Mouse (Mus musculus) limb, embryonic 10.5 days (tissue): ENCODE data around the gene Yif1b. TPM values are rescaled to one million over a fixed set of nuclear protein-coding genes. Genes with fewer than 3 reads are reported as not detected.

Source experiments
- DNase-seq: peaks from one replicate; pipeline ENCODE4 v3.0.0-alpha.2; 2017; ENCODE audit warnings: low spot score
- H3K27ac ChIP-seq: fragments of 300-500 bp; sonication (generic); 2 replicates; pipeline ENCODE4 v1.5.1; 2016; ENCODE audit warnings: mild to moderate bottlenecking
- H3K27me3 ChIP-seq: fragments of 300-500 bp; sonication (generic); 2 replicates; pipeline ENCODE4 v1.6.1; 2016; ENCODE audit warnings: low read depth, mild to moderate bottlenecking; ENCODE audit not compliant: poor library complexity, severe bottlenecking
- H3K36me3 ChIP-seq: fragments of 300-500 bp; sonication (generic); 2 replicates; pipeline ENCODE4 v1.6.1; 2016; ENCODE audit warnings: mild to moderate bottlenecking, moderate library complexity
- H3K4me1 ChIP-seq: fragments of 300-500 bp; sonication (generic); 2 replicates; pipeline ENCODE4 v1.6.1; 2016
- H3K4me3 ChIP-seq: fragments of 300-500 bp; sonication (generic); 2 replicates; pipeline ENCODE4 v1.5.1; 2016; ENCODE audit warnings: mild to moderate bottlenecking, moderate library complexity
- H3K9me3 ChIP-seq: fragments of 300-500 bp; sonication (generic); replicated peaks from 2 replicates; pipeline ENCODE4 v1.6.1; 2016; ENCODE audit warnings: mild to moderate bottlenecking
- WGBS: fragments of 180-500 bp; shearing (Covaris S2); methylation state at CpG from one replicate; pipeline ENCODE4 v1.1.7; 2016; 5-methylcytosine and 5-hydroxymethylcytosine counted together
- polyA plus RNA-seq: library from polyadenylated mRNA; unstranded; fragments of >200 nt; fragmentation: Nextera tagmentation; extraction: Ambion mirVana; gene quantifications from 2 replicates; pipeline ENCODE4 v1.2.1, GENCODE M21; 2016

Yif1b gene
- polyA plus RNA-seq, 1 experiment from 2014 or later: 103 TPM

DNA sequence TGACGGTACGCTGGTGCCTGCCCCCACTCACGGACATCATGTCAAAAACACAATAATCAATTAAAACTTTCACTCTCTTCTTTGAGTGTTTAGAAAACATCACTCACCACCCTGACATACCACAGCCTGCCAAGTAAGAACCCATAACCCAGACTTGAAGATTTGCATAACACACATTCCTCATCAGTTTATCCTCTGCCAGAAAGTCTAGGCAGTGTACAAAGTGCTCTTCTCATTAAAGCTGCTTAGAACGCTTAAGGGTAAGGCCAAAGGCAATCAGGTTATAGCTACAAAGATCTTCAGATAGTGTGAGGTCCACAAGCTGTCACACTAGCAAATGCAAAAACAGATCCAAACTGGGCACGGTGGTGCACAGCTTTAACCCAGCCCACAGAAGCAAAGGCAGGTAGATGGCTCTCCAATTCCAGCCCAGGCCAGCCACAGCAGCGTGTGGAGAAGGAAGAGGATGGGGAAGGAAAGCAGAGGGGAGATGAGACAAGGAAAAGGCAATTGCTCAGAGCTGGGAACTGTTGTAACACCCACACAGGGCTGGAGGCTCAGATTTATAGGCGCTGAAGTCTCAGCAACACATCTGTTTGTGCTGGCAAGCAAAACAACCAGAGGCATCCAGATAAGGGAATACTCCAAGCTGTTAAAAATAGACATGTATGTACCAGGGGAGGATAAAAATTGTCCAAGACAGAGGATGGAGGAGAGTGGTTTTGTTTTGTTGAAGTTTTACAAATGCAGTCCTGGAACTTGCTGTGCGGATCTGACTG lies 33.7 kb downstream of the Yif1b start:
- no peak overlapping the region for H3K4me3 ChIP-seq
- DNase-seq: no peak
- no peak overlapping the region for H3K27ac ChIP-seq
- peaks cover 16% of the 10 kb centered on the region for H3K4me1 ChIP-seq
- no peaks in the 10 kb centered on the region for H3K27me3 ChIP-seq
- WGBS: 72% methylated on average over 8 of the region's 8 CpGs
- H3K36me3 ChIP-seq: no peaks in the 10 kb centered on the region
- no peaks in the 10 kb centered on the region for H3K9me3 ChIP-seq

GRCm38 (mm10) chr7:29276715-29277114 lies 38.6 kb downstream of the Yif1b start:
- Histone ChIP-seq H3K27ac (peak overlapping the region; percentile 21; the same call in 1 of the 2 replicates), H3K4me3 (no peak overlapping the region), H3K4me1 (peaks cover 34% of the 10 kb centered on the region), H3K27me3 (peaks cover 27% of the 10 kb centered on the region), H3K36me3 (no peaks in the 10 kb centered on the region), H3K9me3 (no peaks in the 10 kb centered on the region)
- DNase-seq: no peak
- 31% methylated on average over 5 of the region's 5 CpGs for WGBS

DNA sequence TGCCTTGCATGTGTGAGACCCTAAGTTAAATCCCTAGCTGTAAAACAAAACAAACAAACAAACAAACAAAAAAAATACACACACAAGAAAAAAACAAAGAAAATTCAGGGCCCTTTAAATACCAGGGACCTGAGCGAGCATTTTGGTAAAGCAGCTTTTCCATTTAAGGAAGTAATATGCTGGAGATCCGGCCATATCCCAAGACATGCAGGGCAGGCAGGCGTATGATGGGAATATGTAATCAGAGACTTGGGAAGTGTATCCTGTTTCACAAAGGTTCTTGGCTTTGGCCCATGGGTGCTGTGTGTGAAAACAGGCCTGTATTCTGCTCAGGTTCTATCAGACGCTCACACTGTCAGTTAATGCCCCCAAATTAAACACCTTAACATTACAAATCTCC lies 39.4 kb downstream of the Yif1b start:
- Histone ChIP-seq H3K9me3 (no peaks in the 10 kb centered on the region), H3K27ac (no peak overlapping the region)
- 87% methylated on average over 4 of the region's 4 CpGs for WGBS

GRCm38 (mm10) chr7:29279261-29279660 lies 41.1 kb downstream of the Yif1b start:
- H3K9me3 ChIP-seq: no peaks in the 10 kb centered on the region
- H3K4me1 ChIP-seq: peaks cover 43% of the 10 kb centered on the region
- H3K36me3 ChIP-seq: no peaks in the 10 kb centered on the region
- no peak for DNase-seq
- peak overlapping the region; percentile 17; the same call in 1 of the 2 replicates for H3K27ac ChIP-seq
- peaks cover 44% of the 10 kb centered on the region for H3K27me3 ChIP-seq
- no peak overlapping the region for H3K4me3 ChIP-seq

More for the DNA sequence above, 39.4 kb downstream of the Yif1b start:
- peaks cover 42% of the 10 kb centered on the region for H3K4me1 ChIP-seq
- peaks cover 35% of the 10 kb centered on the region for H3K27me3 ChIP-seq
- no peak for DNase-seq
- no peaks in the 10 kb centered on the region for H3K36me3 ChIP-seq
- H3K4me3 ChIP-seq: no peak overlapping the region

- WGBS: 72% methylated on average over 8 of the region's 8 CpGs
Measured at GRCm38 (mm10) chr7:29279924-29280323, 41.8 kb downstream of the Yif1b start.

DNA sequence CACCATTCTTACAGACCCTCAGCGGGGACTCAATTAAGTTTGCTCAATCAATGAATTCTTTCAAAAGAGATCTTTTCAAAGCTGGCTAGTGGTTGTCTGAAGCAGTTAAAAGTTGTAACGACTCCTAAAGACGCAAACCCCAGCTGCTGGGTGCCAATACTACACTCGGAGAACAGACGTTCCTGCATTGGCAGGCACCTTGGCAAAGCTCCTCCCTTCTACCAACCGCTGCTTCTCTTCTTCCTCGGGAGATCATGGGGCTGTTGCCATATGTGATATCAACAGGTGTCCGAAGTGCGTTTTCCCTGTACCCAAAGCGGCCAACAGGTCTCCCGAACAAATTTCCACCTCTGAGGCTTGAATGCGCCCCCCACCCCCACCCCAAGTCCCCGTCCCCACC lies 42.7 kb downstream of the Yif1b start:
- WGBS: 15% methylated on average over 13 of the region's 13 CpGs
- peaks cover 43% of the 10 kb centered on the region for H3K4me1 ChIP-seq
- no peaks in the 10 kb centered on the region for H3K9me3 ChIP-seq
- H3K4me3 ChIP-seq: peak overlapping the region; percentile 61
- H3K27ac ChIP-seq: peak overlapping the region; percentile 82
- no peak for DNase-seq
- no peaks in the 10 kb centered on the region for H3K36me3 ChIP-seq
- H3K27me3 ChIP-seq: peaks cover 54% of the 10 kb centered on the region

More at GRCm38 (mm10) chr7:29279924-29280323, 41.8 kb downstream of the Yif1b start:
- Histone ChIP-seq H3K4me1 (peaks cover 43% of the 10 kb centered on the region), H3K36me3 (no peaks in the 10 kb centered on the region), H3K9me3 (no peaks in the 10 kb centered on the region), H3K27ac (0 out of 2 replicates have a peak overlapping the region, but pooled peaks have one; percentile 82), H3K27me3 (peaks cover 49% of the 10 kb centered on the region), H3K4me3 (0 out of 2 replicates have a peak overlapping the region, but pooled peaks have one; percentile 61)
- no peak for DNase-seq

- H3K9me3 ChIP-seq: no peaks in the 10 kb centered on the region
- peak within 1 kb of the TSS; percentile 82 for H3K27ac ChIP-seq
- peaks cover 37% of the 10 kb centered on the region for H3K4me1 ChIP-seq
- H3K4me3 ChIP-seq: peak within 1 kb of the TSS; percentile 61
- H3K36me3 ChIP-seq: no peaks in the 10 kb centered on the region
- peaks cover 54% of the 10 kb centered on the region for H3K27me3 ChIP-seq
- DNase-seq: peak; percentile 74
- under 1% methylated on average over 80 of the region's 80 CpGs for WGBS
Measured at GRCm38 (mm10) chr7:29281201-29282073, 43.3 kb downstream of the Yif1b start, which contains the start of gene Spint2. Gene Spint2, minus strand, starts transcription at chr7:29281912.

DNA sequence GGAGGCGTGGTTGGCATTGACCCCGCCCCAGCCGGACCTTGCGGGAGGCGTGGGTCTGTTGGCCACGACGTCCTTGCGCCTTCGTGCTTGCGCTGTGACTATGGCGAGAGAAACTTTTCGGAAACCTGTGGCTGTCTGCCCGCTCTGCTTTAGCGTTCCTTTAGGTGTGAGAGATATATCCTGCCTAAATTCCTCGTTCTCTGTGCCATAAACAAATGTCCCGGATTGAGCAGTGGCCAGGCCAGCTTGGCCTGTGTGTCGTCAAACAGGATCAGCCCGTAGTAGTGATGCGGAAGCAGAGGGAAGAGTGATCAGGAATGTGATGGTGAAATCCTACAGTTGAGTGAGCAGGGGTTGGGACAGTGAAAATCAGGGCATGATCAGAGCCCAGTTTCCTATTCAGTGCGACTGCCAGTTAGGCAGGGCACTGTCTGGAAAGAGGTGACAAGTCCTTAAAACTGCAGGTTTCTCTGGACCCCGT lies 44.0 kb downstream of the Yif1b start:
- Histone ChIP-seq H3K36me3 (no peaks in the 10 kb centered on the region), H3K4me1 (peaks cover 30% of the 10 kb centered on the region), H3K27ac (peak overlapping the region; percentile 82), H3K4me3 (peak overlapping the region; percentile 61), H3K27me3 (peaks cover 58% of the 10 kb centered on the region), H3K9me3 (no peaks in the 10 kb centered on the region)
- 10% methylated on average over 21 of the region's 21 CpGs for WGBS
- no peak for DNase-seq

DNA sequence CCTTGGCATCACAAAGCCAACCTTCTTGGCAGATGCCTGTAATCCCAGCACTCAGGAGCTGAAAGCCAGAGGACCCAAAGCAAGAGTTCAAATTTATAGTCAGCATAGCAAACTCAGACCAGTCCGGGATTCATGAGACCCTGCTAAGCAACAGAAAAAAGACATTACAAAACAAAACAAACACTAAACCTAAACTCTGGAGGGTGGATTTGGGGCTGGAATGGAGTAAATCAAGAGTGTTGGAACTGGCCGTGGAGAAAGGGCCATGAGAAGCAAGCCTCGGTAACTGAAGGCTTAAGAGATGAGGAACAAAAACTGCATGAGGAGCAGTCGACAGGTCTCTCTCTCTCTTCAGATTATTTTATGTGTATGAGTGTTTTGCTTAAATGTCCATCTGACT lies 45.7 kb downstream of the Yif1b start:
- Histone ChIP-seq H3K4me1 (peaks cover 35% of the 10 kb centered on the region), H3K9me3 (no peaks in the 10 kb centered on the region), H3K4me3 (no peak overlapping the region), H3K27ac (no peak overlapping the region), H3K36me3 (no peaks in the 10 kb centered on the region), H3K27me3 (peaks cover 72% of the 10 kb centered on the region)
- WGBS: 90% methylated on average over 4 of the region's 4 CpGs
- no peak for DNase-seq

DNA sequence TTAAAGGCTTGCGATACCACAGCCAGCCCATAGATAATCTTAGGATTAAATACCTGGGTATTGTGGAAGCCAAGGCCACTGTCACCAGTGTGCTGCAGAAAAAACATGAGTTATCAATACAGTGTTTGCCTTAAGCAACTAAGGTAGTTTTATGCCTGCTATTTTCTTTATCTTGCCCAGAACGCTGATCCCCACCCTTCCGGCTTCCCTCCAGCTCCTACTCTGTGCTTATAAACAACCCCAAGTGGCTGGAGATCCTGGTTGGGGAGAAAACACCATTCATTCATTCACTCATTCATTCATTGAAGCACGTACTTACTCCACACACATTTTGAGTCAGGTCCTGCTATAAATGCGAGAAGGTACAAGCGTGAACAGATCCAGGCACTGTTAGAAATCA lies 46.4 kb downstream of the Yif1b start:
- Histone ChIP-seq H3K9me3 (no peaks in the 10 kb centered on the region), H3K27ac (no peak overlapping the region), H3K36me3 (no peaks in the 10 kb centered on the region), H3K27me3 (peaks cover 70% of the 10 kb centered on the region), H3K4me1 (peaks cover 41% of the 10 kb centered on the region), H3K4me3 (no peak overlapping the region)
- DNase-seq: no peak
- WGBS: 92% methylated on average over 6 of the region's 6 CpGs

GRCm38 (mm10) chr7:29287481-29287880 lies 49.4 kb downstream of the Yif1b start:
- H3K36me3 ChIP-seq: no peaks in the 10 kb centered on the region
- peaks cover 45% of the 10 kb centered on the region for H3K4me1 ChIP-seq
- H3K27ac ChIP-seq: no peak overlapping the region
- DNase-seq: no peak
- no peaks in the 10 kb centered on the region for H3K9me3 ChIP-seq
- peaks cover 53% of the 10 kb centered on the region for H3K27me3 ChIP-seq
- WGBS: 91% methylated on average over 7 of the region's 7 CpGs
- no peak overlapping the region for H3K4me3 ChIP-seq

DNA sequence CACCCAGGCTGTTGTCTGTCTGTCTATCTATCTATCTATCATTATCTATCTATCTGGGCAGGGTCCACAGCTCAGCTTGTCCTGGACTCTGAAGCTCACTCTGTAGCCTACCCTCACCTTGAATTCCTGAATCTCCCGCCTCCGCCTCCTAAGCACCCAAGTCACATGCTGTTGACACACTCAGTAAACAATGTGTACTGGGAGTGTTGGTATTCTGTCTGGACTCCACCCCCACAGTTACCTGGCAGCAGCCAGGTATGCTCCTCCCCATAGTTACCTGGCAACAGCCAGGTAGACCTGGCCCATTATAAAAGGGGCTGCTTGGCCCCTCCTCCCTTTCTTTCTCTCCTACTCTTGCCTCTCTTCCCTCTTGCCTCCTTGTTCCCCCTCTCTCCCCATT lies 50.0 kb downstream of the Yif1b start:
- Histone ChIP-seq H3K27ac (no peak overlapping the region), H3K27me3 (peaks cover 48% of the 10 kb centered on the region), H3K9me3 (no peaks in the 10 kb centered on the region), H3K36me3 (no peaks in the 10 kb centered on the region), H3K4me1 (peaks cover 47% of the 10 kb centered on the region), H3K4me3 (no peak overlapping the region)
- no peak for DNase-seq
- 90% methylated on average over 2 of the region's 2 CpGs for WGBS
